In genomic region chr2:163657975-163658886, GRCm38 (mm10) we compare ENCODE assay signal across 8 mouse cellular contexts. TPM values are rescaled to one million over a fixed set of nuclear protein-coding genes. Genes with fewer than 3 reads are reported as not detected.
A peak's percentile ranks its signal among the peaks of the same experiment; 100 is the strongest.
DNase-seq lines count a peak whose midpoint lies in the region; ATAC-seq lines count a peak whose summit lies in the region.

Pkig (plus strand) TSS chr2:163658386.

- peak; percentile 92 for DNase-seq in ZHBTc4 (ENCODE audit: low read depth, low spot score)
- DNase-seq in cerebellum, postnatal 36 days: peak; percentile 90 to 92
- DNase-seq in gastrocnemius, adult 18-20 months (ENCODE audit: low spot score): peak; percentile 82
- peak; percentile 87 to 92 for DNase-seq in left cerebral cortex, adult 18-20 months (ENCODE audit: low spot score in 2 of 2)
- peak; percentile 84 for DNase-seq in retina, postnatal 7 days (ENCODE audit: low read depth, low spot score)
- peak; percentile 71 to 81 for DNase-seq in urinary bladder, adult 18-20 months (ENCODE audit: low spot score in 2 of 2)

- peaks cover 38% of the 10 kb centered on the region for H3K79me2 ChIP-seq in macrophage (ENCODE audit: inconsistent target)

- H3K9ac ChIP-seq in hindbrain, embryonic 15.5 days: peak within 1 kb of the TSS; percentile 65

- no peaks in the 10 kb centered on the region for H3K27me3 ChIP-seq in hindbrain, embryonic 15.5 days

- peak within 1 kb of the TSS; percentile 82 for H3K27ac ChIP-seq in hindbrain, embryonic 15.5 days (replicated peaks)
- no peak within 1 kb of the TSS for H3K27ac ChIP-seq in macrophage

- ATAC-seq in hindbrain, embryonic 15.5 days (ENCODE audit: low FRiP score, low read depth): peak; percentile 91

- under 1% methylated on average over 70 of the region's 71 CpGs for WGBS in hindbrain, embryonic 15.5 days
- under 1% methylated on average over 66 of the region's 71 CpGs for WGBS in macrophage (ENCODE audit: missing documents)

- H3K36me3 ChIP-seq in hindbrain, embryonic 15.5 days: no peaks in the 10 kb centered on the region
- H3K36me3 ChIP-seq in macrophage (ENCODE audit: inconsistent target): no peaks in the 10 kb centered on the region

- no peaks in the 10 kb centered on the region for H3K9me3 ChIP-seq in hindbrain, embryonic 15.5 days

- H3K4me2 ChIP-seq in hindbrain, embryonic 15.5 days: peak within 1 kb of the TSS; percentile 60

- H3K4me3 ChIP-seq in hindbrain, embryonic 15.5 days: peak within 1 kb of the TSS; percentile 73
- H3K4me3 ChIP-seq in macrophage (ENCODE audit: inconsistent target): peak within 1 kb of the TSS; percentile 53

- peaks cover 27% of the 10 kb centered on the region for H3K4me1 ChIP-seq in hindbrain, embryonic 15.5 days (replicated peaks)

RNA-seq across cellular contexts. Expression of gene Pkig, which starts in this region (rescaled TPM):
- 100 to 1,000 TPM; 113 to 126 TPM for total RNA-seq in gastrocnemius, adult 18-20 months (2021)
- 109 and 115 TPM in 2 replicates for polyA plus RNA-seq in hindbrain, embryonic 15.5 days (2015; fragmentation: Nextera tagmentation; extraction: Ambion mirVana)
- 100 to 1,000 TPM; 130 to 132 TPM for total RNA-seq in left cerebral cortex, adult 18-20 months (2021)
- 10 to 100 TPM in 19 of 26 experiments, 1 to 10 TPM in 7; 2.4 to 30.8 (median 18.1) TPM for total RNA-seq in macrophage (2018; cell fraction: chromatin; rRNA removed)
- total RNA-seq in macrophage (2018; cell fraction: cytosol; rRNA removed): 10 to 100 TPM; 42.4 to 74.6 (median 56.6) TPM
- total RNA-seq in macrophage (2018; cell fraction: nucleus; rRNA removed): 10 to 100 TPM; 12.2 to 39.2 (median 23.1) TPM
- polyA plus RNA-seq in macrophage (2018): 39.4 to 69.2 TPM (median 46.2 TPM) in 3 replicates
